Mouse (Mus musculus): ENCODE results near the gene Borcs5. TPM values are rescaled to one million over a fixed set of nuclear protein-coding genes. Genes with fewer than 3 reads are reported as not detected.

Gene Borcs5
- polyA plus RNA-seq, 1 experiment from 2014 or later = 17.2 TPM

GRCm38 (mm10) chr6:134703053-134703690 lies 63.9 kb downstream of the Borcs5 start:
- no peak overlapping the region for H3K4me3 ChIP-seq (ENCODE audit: control insufficient read depth in 1 of 2, insufficient read depth in 1 of 2, low read depth in 1 of 2, low read length in 2 of 2)
- H3K27ac ChIP-seq (replicated peaks in 1 of 2; ENCODE audit: control insufficient read depth in 1 of 2, insufficient read depth in 1 of 2, low read depth in 2 of 2, low read length in 2 of 2) = no peak overlapping the region
- 90% methylated on average over 4 of the region's 4 CpGs for WGBS
- H3K9me3 ChIP-seq (ENCODE audit: control insufficient read depth, low read length) = no peaks in the 10 kb centered on the region
- ATAC-seq (ENCODE audit: insufficient number of reproducible peaks, insufficient read depth, low FRiP score, low read depth) = no peak
- no peak overlapping the region for H3K4me2 ChIP-seq (ENCODE audit: low read length)
- H3K27me3 ChIP-seq (ENCODE audit: control insufficient read depth, insufficient read depth, low read length) = no peaks in the 10 kb centered on the region
- no peaks in the 10 kb centered on the region for H3K4me1 ChIP-seq (ENCODE audit: control insufficient read depth in 2 of 2, insufficient read depth in 2 of 2, low read length in 2 of 2)
- no peak overlapping the region for H3K9ac ChIP-seq (ENCODE audit: low read length)
- H3K36me3 ChIP-seq (ENCODE audit: control insufficient read depth, insufficient read depth, low read length) = no peaks in the 10 kb centered on the region

- H3K4me2 ChIP-seq (ENCODE audit: low read length) = no peak overlapping the region
- no peaks in the 10 kb centered on the region for H3K36me3 ChIP-seq (ENCODE audit: control insufficient read depth, insufficient read depth, low read length)
- no peak overlapping the region for H3K9ac ChIP-seq (ENCODE audit: low read length)
- no peaks in the 10 kb centered on the region for H3K9me3 ChIP-seq (ENCODE audit: control insufficient read depth, low read length)
- H3K4me1 ChIP-seq (ENCODE audit: control insufficient read depth in 2 of 2, insufficient read depth in 2 of 2, low read length in 2 of 2) = peaks cover 4 to 5% of the 10 kb centered on the region in 2 experiments; a peak in 3 of 4 replicates
- H3K27me3 ChIP-seq (ENCODE audit: control insufficient read depth, insufficient read depth, low read length) = no peaks in the 10 kb centered on the region
- ATAC-seq (ENCODE audit: insufficient number of reproducible peaks, insufficient read depth, low FRiP score, low read depth) = no peak
- WGBS = 85% methylated on average over 4 of the region's 4 CpGs
- H3K4me3 ChIP-seq (ENCODE audit: control insufficient read depth in 1 of 2, insufficient read depth in 1 of 2, low read depth in 1 of 2, low read length in 2 of 2) = no peak overlapping the region
- no peak overlapping the region for H3K27ac ChIP-seq (replicated peaks in 1 of 2; ENCODE audit: control insufficient read depth in 1 of 2, insufficient read depth in 1 of 2, low read depth in 2 of 2, low read length in 2 of 2)
These were observed 67.2 kb downstream of the Borcs5 start for GRCm38 (mm10) chr6:134706467-134706866.

- Histone ChIP-seq H3K4me2 (ENCODE audit: low read length) (no peak overlapping the region), H3K9me3 (ENCODE audit: control insufficient read depth, low read length) (no peaks in the 10 kb centered on the region), H3K9ac (ENCODE audit: low read length) (no peak overlapping the region), H3K4me1 (ENCODE audit: control insufficient read depth in 2 of 2, insufficient read depth in 2 of 2, low read length in 2 of 2) (peaks cover 5 to 10% of the 10 kb centered on the region in 2 experiments; a peak in 3 of 4 replicates), H3K4me3 (ENCODE audit: control insufficient read depth in 1 of 2, insufficient read depth in 1 of 2, low read depth in 1 of 2, low read length in 2 of 2) (no peak overlapping the region), H3K27ac (replicated peaks in 1 of 2; ENCODE audit: control insufficient read depth in 1 of 2, insufficient read depth in 1 of 2, low read depth in 2 of 2, low read length in 2 of 2) (no peak overlapping the region), H3K27me3 (ENCODE audit: control insufficient read depth, insufficient read depth, low read length) (no peaks in the 10 kb centered on the region), H3K36me3 (ENCODE audit: control insufficient read depth, insufficient read depth, low read length) (peaks cover 17% of the 10 kb centered on the region)
- ATAC-seq (ENCODE audit: insufficient number of reproducible peaks, insufficient read depth, low FRiP score, low read depth) = no peak
- 88% methylated on average over 15 of the region's 15 CpGs for WGBS
These were observed 70.7 kb downstream of the Borcs5 start for GRCm38 (mm10) chr6:134710020-134710419.

- H3K27me3 ChIP-seq (ENCODE audit: control insufficient read depth, insufficient read depth, low read length) = no peaks in the 10 kb centered on the region
- H3K4me2 ChIP-seq (ENCODE audit: low read length) = no peak overlapping the region
- peaks cover 39% of the 10 kb centered on the region for H3K36me3 ChIP-seq (ENCODE audit: control insufficient read depth, insufficient read depth, low read length)
- ATAC-seq (ENCODE audit: insufficient number of reproducible peaks, insufficient read depth, low FRiP score, low read depth) = no peak
- 41% methylated on average over 3 of the region's 3 CpGs for WGBS
- no peaks in the 10 kb centered on the region for H3K9me3 ChIP-seq (ENCODE audit: control insufficient read depth, low read length)
- H3K27ac ChIP-seq (replicated peaks in 1 of 2; ENCODE audit: control insufficient read depth in 1 of 2, insufficient read depth in 1 of 2, low read depth in 2 of 2, low read length in 2 of 2) = no peak overlapping the region
- peaks cover 10 to 31% of the 10 kb centered on the region in 2 experiments for H3K4me1 ChIP-seq (ENCODE audit: control insufficient read depth in 2 of 2, insufficient read depth in 2 of 2, low read length in 2 of 2)
- no peak overlapping the region for H3K4me3 ChIP-seq (ENCODE audit: control insufficient read depth in 1 of 2, insufficient read depth in 1 of 2, low read depth in 1 of 2, low read length in 2 of 2)
- no peak overlapping the region for H3K9ac ChIP-seq (ENCODE audit: low read length)
These were observed 74.0 kb downstream of the Borcs5 start for GRCm38 (mm10) chr6:134713321-134713720.

GRCm38 (mm10) chr6:134713897-134714296 lies 74.6 kb downstream of the Borcs5 start:
- Histone ChIP-seq H3K9ac (ENCODE audit: low read length) (no peak overlapping the region), H3K4me1 (ENCODE audit: control insufficient read depth in 2 of 2, insufficient read depth in 2 of 2, low read length in 2 of 2) (peaks cover 10 to 32% of the 10 kb centered on the region in 2 experiments), H3K27ac (replicated peaks in 1 of 2; ENCODE audit: control insufficient read depth in 1 of 2, insufficient read depth in 1 of 2, low read depth in 2 of 2, low read length in 2 of 2) (no peak overlapping the region), H3K4me2 (ENCODE audit: low read length) (no peak overlapping the region), H3K9me3 (ENCODE audit: control insufficient read depth, low read length) (no peaks in the 10 kb centered on the region), H3K4me3 (ENCODE audit: control insufficient read depth in 1 of 2, insufficient read depth in 1 of 2, low read depth in 1 of 2, low read length in 2 of 2) (no peak overlapping the region), H3K36me3 (ENCODE audit: control insufficient read depth, insufficient read depth, low read length) (peaks cover 45% of the 10 kb centered on the region), H3K27me3 (ENCODE audit: control insufficient read depth, insufficient read depth, low read length) (no peaks in the 10 kb centered on the region)
- ATAC-seq (ENCODE audit: insufficient number of reproducible peaks, insufficient read depth, low FRiP score, low read depth) = no peak
- 71% methylated on average over 1 of the region's 1 CpGs for WGBS

- no peaks in the 10 kb centered on the region for H3K27me3 ChIP-seq (ENCODE audit: control insufficient read depth, insufficient read depth, low read length)
- WGBS = 4% methylated on average over 6 of the region's 6 CpGs
- H3K27ac ChIP-seq (replicated peaks in 1 of 2; ENCODE audit: control insufficient read depth in 1 of 2, insufficient read depth in 1 of 2, low read depth in 2 of 2, low read length in 2 of 2) = peak overlapping the region; percentile 10 to 47; a peak in 1 of 4 replicates
- no peaks in the 10 kb centered on the region for H3K9me3 ChIP-seq (ENCODE audit: control insufficient read depth, low read length)
- H3K9ac ChIP-seq (ENCODE audit: low read length) = no peak overlapping the region
- peaks cover 67% of the 10 kb centered on the region for H3K36me3 ChIP-seq (ENCODE audit: control insufficient read depth, insufficient read depth, low read length)
- ATAC-seq (ENCODE audit: insufficient number of reproducible peaks, insufficient read depth, low FRiP score, low read depth) = peak; percentile 65
- H3K4me3 ChIP-seq (ENCODE audit: control insufficient read depth in 1 of 2, insufficient read depth in 1 of 2, low read depth in 1 of 2, low read length in 2 of 2) = no peak overlapping the region
- peaks cover 4 to 28% of the 10 kb centered on the region in 2 experiments for H3K4me1 ChIP-seq (ENCODE audit: control insufficient read depth in 2 of 2, insufficient read depth in 2 of 2, low read length in 2 of 2)
- no peak overlapping the region for H3K4me2 ChIP-seq (ENCODE audit: low read length)
These were observed 76.9 kb downstream of the Borcs5 start for GRCm38 (mm10) chr6:134716168-134716587.

- Histone ChIP-seq H3K27ac (replicated peaks in 1 of 2; ENCODE audit: control insufficient read depth in 1 of 2, insufficient read depth in 1 of 2, low read depth in 2 of 2, low read length in 2 of 2) (no peak overlapping the region), H3K9me3 (ENCODE audit: control insufficient read depth, low read length) (no peaks in the 10 kb centered on the region), H3K4me3 (ENCODE audit: control insufficient read depth in 1 of 2, insufficient read depth in 1 of 2, low read depth in 1 of 2, low read length in 2 of 2) (no peak overlapping the region), H3K27me3 (ENCODE audit: control insufficient read depth, insufficient read depth, low read length) (no peaks in the 10 kb centered on the region), H3K4me1 (ENCODE audit: control insufficient read depth in 2 of 2, insufficient read depth in 2 of 2, low read length in 2 of 2) (peaks cover 4 to 28% of the 10 kb centered on the region in 2 experiments), H3K9ac (ENCODE audit: low read length) (no peak overlapping the region), H3K36me3 (ENCODE audit: control insufficient read depth, insufficient read depth, low read length) (peaks cover 78% of the 10 kb centered on the region), H3K4me2 (ENCODE audit: low read length) (no peak overlapping the region)
- WGBS = 78% methylated on average over 20 of the region's 20 CpGs
- ATAC-seq (ENCODE audit: insufficient number of reproducible peaks, insufficient read depth, low FRiP score, low read depth) = 0 out of 2 replicates have a peak, but pooled peaks have one; percentile 17
These were observed 78.8 kb downstream of the Borcs5 start for GRCm38 (mm10) chr6:134717886-134718667.

All from heart, embryonic 14.5 days (tissue).